Mouse (Mus musculus): Measurements from ENCODE around the gene Clk2. TPM values are rescaled to one million over a fixed set of nuclear protein-coding genes. Genes with fewer than 3 reads are reported as not detected.
A peak's percentile ranks its signal among the peaks of the same experiment; 100 is the strongest.
"Not testable (repeated sequence)": the region's sequence is repeated elsewhere in the genome, so short reads cannot be mapped to it uniquely, and the experiment has no call there.

Clk2 gene
- total RNA-seq, 4 experiments from 2014 or later: 14.6 to 19.3 (median 17.2) TPM

- no peak for DNase-seq (ENCODE audit: low spot score)
These were observed 23.9 kb downstream of the Clk2 start for GRCm38 (mm10) chr3:89188478-89188875.

- no peak for DNase-seq (ENCODE audit: low spot score)
These were observed 25.8 kb downstream of the Clk2 start for GRCm38 (mm10) chr3:89190436-89190835.

- DNase-seq (ENCODE audit: low spot score): no peak
These were observed 28.8 kb downstream of the Clk2 start for GRCm38 (mm10) chr3:89193351-89193750.

GRCm38 (mm10) chr3:89193853-89194252, 29.3 kb downstream of the Clk2 start:
- DNase-seq (ENCODE audit: low spot score): no peak

- DNase-seq (ENCODE audit: low spot score): peak; percentile 87
These were observed 31.6 kb downstream of the Clk2 start for GRCm38 (mm10) chr3:89195979-89196877.

GRCm38 (mm10) chr3:89199839-89200238, 35.2 kb downstream of the Clk2 start:
- DNase-seq (ENCODE audit: low spot score): no peak

GRCm38 (mm10) chr3:89202253-89203141, 37.9 kb downstream of the Clk2 start, which contains the start of gene Gba:
Gene Gba, plus strand, starts transcription at chr3:89202928.
- peak; percentile 87 for DNase-seq (ENCODE audit: low spot score)

- DNase-seq (ENCODE audit: low spot score): no peak
These were observed 38.5 kb downstream of the Clk2 start for GRCm38 (mm10) chr3:89203142-89203514.

GRCm38 (mm10) chr3:89206079-89206478, 41.5 kb downstream of the Clk2 start:
- DNase-seq (ENCODE audit: low spot score): no peak

- no peak for DNase-seq (ENCODE audit: low spot score)
These were observed 42.1 kb downstream of the Clk2 start for GRCm38 (mm10) chr3:89206695-89207094.

- DNase-seq (ENCODE audit: low spot score): no peak
These were observed 43.6 kb downstream of the Clk2 start for GRCm38 (mm10) chr3:89208075-89208657.

- no peak for DNase-seq (ENCODE audit: low spot score)
These were observed 44.1 kb downstream of the Clk2 start for GRCm38 (mm10) chr3:89208736-89209135.

- DNase-seq (ENCODE audit: low spot score): no peak
These were observed 45.1 kb downstream of the Clk2 start for GRCm38 (mm10) chr3:89209731-89210130.

- no peak for DNase-seq (ENCODE audit: low spot score)
These were observed 45.6 kb downstream of the Clk2 start for GRCm38 (mm10) chr3:89210162-89210561.

GRCm38 (mm10) chr3:89210731-89211130, 46.1 kb downstream of the Clk2 start:
- no peak for DNase-seq (ENCODE audit: low spot score)

- DNase-seq (ENCODE audit: low spot score): peak; percentile 93
These were observed 49.4 kb downstream of the Clk2 start for GRCm38 (mm10) chr3:89213803-89214530.

- no peak for DNase-seq (ENCODE audit: low spot score)
These were observed 50.3 kb downstream of the Clk2 start, which contains the start of gene Thbs3 for GRCm38 (mm10) chr3:89214681-89215411. Gene Thbs3, plus strand, starts transcription at chr3:89215180.

- peak; percentile 84 for DNase-seq (ENCODE audit: low spot score)
These were observed 51.3 kb downstream of the Clk2 start for GRCm38 (mm10) chr3:89215853-89216252.

- DNase-seq (ENCODE audit: low spot score): not testable (repeated sequence)
These were observed 51.8 kb downstream of the Clk2 start for GRCm38 (mm10) chr3:89216407-89216806.

- no peak for DNase-seq (ENCODE audit: low spot score)
These were observed 53.7 kb downstream of the Clk2 start for GRCm38 (mm10) chr3:89218271-89218670.

Measured in heart, adult 8-10 months (tissue).